Mouse (Mus musculus) gastrocnemius, adult 2 months (tissue): ENCODE data around the gene Slc35d1. TPM values are rescaled to one million over a fixed set of nuclear protein-coding genes. Genes with fewer than 3 reads are reported as not detected.
"Not testable (repeated sequence)": the region's sequence is repeated elsewhere in the genome, so short reads cannot be mapped to it uniquely, and the experiment has no call there.

ENCODE experiments used
- DNase-seq: peaks from one replicate; pipeline ENCODE4 v3.0.0; 2022
- H3K27ac ChIP-seq: fragments of 200-600 bp; 2 replicates; pipeline ENCODE4 v1.8.1; 2022; ENCODE audit warnings: mild to moderate bottlenecking
- H3K4me3 ChIP-seq: fragments of 200-600 bp; 2 replicates; pipeline ENCODE4 v1.8.1; 2022; ENCODE audit warnings: mild to moderate bottlenecking, moderate library complexity
- CTCF ChIP-seq: fragments of 200-600 bp; IDR thresholded peaks from 2 replicates; pipeline ENCODE4 v1.8.1; 2022; ENCODE audit warnings: antibody characterized with exemption, mild to moderate bottlenecking, moderate library complexity
- intact Hi-C: fragments of 180-260 bp; cut with DNase I; formaldehyde crosslinking; loops from one replicate; pipeline ENCODE4 v1.15.1; 2025
- total RNA-seq, 2 experiments: library from RNA; stranded (reverse); gene quantifications; 2 replicates each; pipeline ENCODE4 v1.2.3; 2021

Slc35d1 gene
- total RNA-seq, 2 experiments from 2014 or later, result 4.6 to 6.3 TPM

GRCm38 (mm10) chr4:103178635-103179318 lies 36.2 kb downstream of the Slc35d1 start:
- peak overlapping the region; percentile 92 for H3K27ac ChIP-seq
- TF ChIP-seq CTCF, result no peak
- peak; percentile 70 for DNase-seq
- H3K4me3 ChIP-seq, result peak overlapping the region; percentile 39
- intact Hi-C loops, result no loop called here

GRCm38 (mm10) chr4:103177681-103178080 lies 37.3 kb downstream of the Slc35d1 start:
- DNase-seq, result no peak
- Histone ChIP-seq H3K27ac (peak overlapping the region; percentile 92), H3K4me3 (peak overlapping the region; percentile 13; the same call in 1 of the 2 replicates)
- TF ChIP-seq CTCF, result no peak
- intact Hi-C loops, result no loop called here

GRCm38 (mm10) chr4:103174001-103174400 lies 41.0 kb downstream of the Slc35d1 start:
- no peak for TF ChIP-seq CTCF
- intact Hi-C loops, result no loop called here
- DNase-seq, result no peak
- peak overlapping the region; percentile 61; the same call in 1 of the 2 replicates for H3K27ac ChIP-seq
- H3K4me3 ChIP-seq, result no peak overlapping the region

GRCm38 (mm10) chr4:103173507-103173906 lies 41.5 kb downstream of the Slc35d1 start:
- TF ChIP-seq CTCF, result no peak
- peak overlapping the region; percentile 61 for H3K27ac ChIP-seq
- 0 out of 2 replicates have a peak overlapping the region, but pooled peaks have one; percentile 9 for H3K4me3 ChIP-seq
- DNase-seq, result peak; percentile 26
- intact Hi-C loops, result no loop called here

- H3K4me3 ChIP-seq, result no peak overlapping the region
Measured at GRCm38 (mm10) chr4:103171256-103171655, 43.7 kb downstream of the Slc35d1 start.

GRCm38 (mm10) chr4:103166198-103166597 lies 48.8 kb downstream of the Slc35d1 start:
- intact Hi-C loops, H3K27ac ChIP-seq, H3K4me3 ChIP-seq, DNase-seq: not testable (repeated sequence)

More at GRCm38 (mm10) chr4:103171256-103171655, 43.7 kb downstream of the Slc35d1 start:
- H3K27ac ChIP-seq, result no peak overlapping the region
- no peak for DNase-seq
- no peak for TF ChIP-seq CTCF
- intact Hi-C loops, result no loop called here

GRCm38 (mm10) chr4:103158781-103159180 lies 56.2 kb downstream of the Slc35d1 start:
- H3K4me3 ChIP-seq, result no peak overlapping the region
- no peak for DNase-seq
- no peak for TF ChIP-seq CTCF
- intact Hi-C loops, result no loop called here
- H3K27ac ChIP-seq, result no peak overlapping the region

GRCm38 (mm10) chr4:103151946-103152345 lies 63.0 kb downstream of the Slc35d1 start:
- TF ChIP-seq CTCF, result no peak
- DNase-seq, result no peak
- intact Hi-C loops, result no loop called here

GRCm38 (mm10) chr4:103146339-103146738 lies 68.6 kb downstream of the Slc35d1 start:
- H3K27ac ChIP-seq, result no peak overlapping the region
- TF ChIP-seq CTCF, result peak; percentile 94
- H3K4me3 ChIP-seq, result no peak overlapping the region
- intact Hi-C loops, result loop anchor here (1.0 to 10.0 kb wide), 2 partner anchors 159 to 198 kb away; no protein-coding TSS in a partner anchor
- DNase-seq, result peak; percentile 84

More at GRCm38 (mm10) chr4:103151946-103152345, 63.0 kb downstream of the Slc35d1 start:
- Histone ChIP-seq H3K27ac (no peak overlapping the region), H3K4me3 (no peak overlapping the region)

GRCm38 (mm10) chr4:103136946-103137345 lies 78.0 kb downstream of the Slc35d1 start:
- intact Hi-C loops, result no loop called here
- no peak for DNase-seq
- Histone ChIP-seq H3K27ac (no peak overlapping the region), H3K4me3 (no peak overlapping the region)
- TF ChIP-seq CTCF, result no peak

- intact Hi-C loops, result no loop called here
- TF ChIP-seq CTCF, result no peak
- H3K27ac ChIP-seq, result no peak overlapping the region
- no peak overlapping the region for H3K4me3 ChIP-seq
- DNase-seq, result no peak
Measured at GRCm38 (mm10) chr4:103126533-103126932, 88.4 kb downstream of the Slc35d1 start.

GRCm38 (mm10) chr4:103123606-103124005 lies 91.4 kb downstream of the Slc35d1 start:
- Histone ChIP-seq H3K4me3 (no peak overlapping the region), H3K27ac (no peak overlapping the region)
- intact Hi-C loops, result no loop called here
- no peak for DNase-seq
- TF ChIP-seq CTCF, result no peak

- intact Hi-C loops, result no loop called here
- no peak for TF ChIP-seq CTCF
- Histone ChIP-seq H3K27ac (peak overlapping the region; percentile 13; the same call in 1 of the 2 replicates), H3K4me3 (peak overlapping the region; percentile 18)
- no peak for DNase-seq
Measured at GRCm38 (mm10) chr4:103123086-103123485, 91.9 kb downstream of the Slc35d1 start.

GRCm38 (mm10) chr4:103120874-103121389 lies 94.0 kb downstream of the Slc35d1 start:
- no peak for TF ChIP-seq CTCF
- Histone ChIP-seq H3K27ac (peak overlapping the region; percentile 98), H3K4me3 (peak overlapping the region; percentile 92)
- intact Hi-C loops, result no loop called here
- no peak for DNase-seq

Other genes starting within 250 kb of the Slc35d1 start
- gene Tctex1d1, start 236.6 kb downstream of the Slc35d1 start, total RNA-seq, result not detected
- not detected for gene Insl5, start 188.3 kb downstream of the Slc35d1 start, total RNA-seq
- gene Mier1, start 100.8 kb downstream of the Slc35d1 start, total RNA-seq, result 10 to 100 TPM; 20.0 to 21.4 TPM
- under 1 TPM; 0.36 to 0.56 TPM for gene Wdr78, start 100.6 kb downstream of the Slc35d1 start, total RNA-seq
- not detected for gene 4921539E11Rik, start 75.7 kb upstream of the Slc35d1 start, total RNA-seq
- 10 to 100 TPM; 20.7 to 29.1 TPM for gene Oma1, start 98.6 kb upstream of the Slc35d1 start, total RNA-seq